Mouse (Mus musculus) lung, adult 2 months (tissue): ENCODE data around the gene Myb.

ENCODE experiments used
- CTCF ChIP-seq: fragments of 200-500 bp; IDR thresholded peaks from 2 replicates; pipeline ENCODE4 v1.5.1; 2011; ENCODE audit warnings: mild to moderate bottlenecking, low read length, control low read depth; ENCODE audit not compliant: insufficient read depth
- POLR2A ChIP-seq: fragments of 200-500 bp; IDR thresholded peaks from 2 replicates; pipeline ENCODE4 v1.6.1; 2011; ENCODE audit warnings: low read depth, mild to moderate bottlenecking, control low read depth, low read length, borderline replicate concordance; ENCODE audit errors: extremely low read depth

- TF ChIP-seq CTCF: no peak
- TF ChIP-seq POLR2A: no peak
These were observed 3.8 kb downstream of the Myb start for GRCm38 (mm10) chr10:21156953-21157499.
